Comparison of ENCODE assay signal across 10 mouse cellular contexts in the genomic region with DNA sequence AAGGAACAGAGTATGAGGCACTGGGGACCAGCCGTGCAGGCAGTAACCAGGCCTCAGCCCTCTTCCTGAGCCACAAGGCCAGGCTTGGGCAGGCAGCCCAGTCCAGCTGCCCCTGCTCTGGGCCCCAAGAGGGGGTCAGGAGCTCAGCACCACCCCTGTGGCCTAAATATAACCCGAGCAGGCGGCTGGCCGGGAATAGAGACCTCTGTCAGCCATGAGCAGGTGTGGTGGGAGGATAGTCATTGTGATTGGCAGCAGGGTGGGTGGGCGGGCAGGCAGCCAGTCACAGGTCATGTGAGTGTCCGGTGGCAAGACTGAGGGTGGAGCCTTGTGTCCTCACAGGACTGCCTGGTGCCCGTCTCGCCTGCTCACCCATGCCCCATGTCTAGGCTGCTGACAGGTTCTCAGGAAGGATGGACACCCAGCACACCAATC. TPM values are rescaled to one million over a fixed set of nuclear protein-coding genes. Genes with fewer than 3 reads are reported as not detected.
DNase-seq lines count a peak whose midpoint lies in the region; ATAC-seq lines count a peak whose summit lies in the region.
"Had no signal": no experiment of that assay in that cellular context is flagged by ENCODE, and none has a peak within 500 bp of the region (broad histone marks: within the 10 kb centered on the region; RNA-seq: fewer than 3 reads in every experiment).

No protein-coding gene starts in this region.

- intact Hi-C loops in heart, postnatal 14 days (cut with DNase I): no loop called here

- H3K9ac ChIP-seq in hindbrain, embryonic 16.5 days (ENCODE audit: low read depth, low read length): no peak overlapping the region
- H3K9ac ChIP-seq in limb, embryonic 13.5 days: peak overlapping the region; percentile 51
- H3K9ac ChIP-seq: liver, embryonic 15.5 days had no signal

- H3K4me3 ChIP-seq in hindbrain, embryonic 10.5 days: no peak overlapping the region
- no peak overlapping the region for H3K4me3 ChIP-seq in hindbrain, embryonic 16.5 days (ENCODE audit: low read length)
- H3K4me3 ChIP-seq in limb, embryonic 13.5 days: no peak overlapping the region
- H3K4me3 ChIP-seq: liver, embryonic 15.5 days had no signal

- H3K4me2 ChIP-seq in hindbrain, embryonic 16.5 days (ENCODE audit: low read length): no peak overlapping the region
- no peak overlapping the region for H3K4me2 ChIP-seq in limb, embryonic 13.5 days (replicated peaks)
- H3K4me2 ChIP-seq: liver, embryonic 15.5 days had no signal

- peaks cover 59% of the 10 kb centered on the region for H3K27me3 ChIP-seq in hindbrain, embryonic 10.5 days (ENCODE audit: insufficient read depth, poor library complexity, severe bottlenecking)
- no peaks in the 10 kb centered on the region for H3K27me3 ChIP-seq in hindbrain, embryonic 16.5 days (replicated peaks; ENCODE audit: control insufficient read depth, insufficient read depth, low read length)
- peaks cover 17% of the 10 kb centered on the region for H3K27me3 ChIP-seq in limb, embryonic 13.5 days

- H3K27ac ChIP-seq in hindbrain, embryonic 10.5 days: peak overlapping the region; percentile 66
- H3K27ac ChIP-seq in hindbrain, embryonic 16.5 days (ENCODE audit: low read depth, low read length): no peak overlapping the region
- peak overlapping the region; percentile 61; the same call in 1 of the 2 replicates for H3K27ac ChIP-seq in limb, embryonic 13.5 days
- H3K27ac ChIP-seq: liver, embryonic 15.5 days had no signal

- no peaks in the 10 kb centered on the region for H3K36me3 ChIP-seq in hindbrain, embryonic 10.5 days
- H3K36me3 ChIP-seq in hindbrain, embryonic 16.5 days (ENCODE audit: control insufficient read depth, insufficient read depth, low read length): no peaks in the 10 kb centered on the region
- H3K36me3 ChIP-seq in limb, embryonic 13.5 days: no peaks in the 10 kb centered on the region
- H3K36me3 ChIP-seq: liver, embryonic 15.5 days had no signal

- peak; percentile 28 for DNase-seq in hindbrain, embryonic 10.5 days (ENCODE audit: low spot score)
- peak; percentile 85 for DNase-seq in gastrocnemius, adult 18-20 months (ENCODE audit: low spot score)
- peak; percentile 59 to 70 for DNase-seq in heart, postnatal 14 days
- no peak for DNase-seq in layer of hippocampus, adult 11-12 months (ENCODE audit: low spot score)
- no peak for DNase-seq in cerebellum, adult 18-20 months
- DNase-seq in thymus, postnatal 4 days: no peak

- H3K4me1 ChIP-seq in hindbrain, embryonic 10.5 days (replicated peaks): peaks cover 47% of the 10 kb centered on the region
- H3K4me1 ChIP-seq in hindbrain, embryonic 16.5 days (ENCODE audit: control insufficient read depth, insufficient read depth, low read depth, low read length): no peaks in the 10 kb centered on the region
- peaks cover 31% of the 10 kb centered on the region for H3K4me1 ChIP-seq in limb, embryonic 13.5 days
- H3K4me1 ChIP-seq: liver, embryonic 15.5 days had no signal

- no peak for ATAC-seq in hindbrain, embryonic 16.5 days
- ATAC-seq in limb, embryonic 13.5 days (ENCODE audit: low FRiP score, low read depth): peak; percentile 60
- ATAC-seq: CD4-positive, CD25-positive, alpha-beta regulatory T cell, adult 4 months had no signal

- H3K9me3 ChIP-seq in hindbrain, embryonic 10.5 days: no peaks in the 10 kb centered on the region
- no peaks in the 10 kb centered on the region for H3K9me3 ChIP-seq in hindbrain, embryonic 16.5 days (ENCODE audit: control insufficient read depth, low read length)
- H3K9me3 ChIP-seq in limb, embryonic 13.5 days: no peaks in the 10 kb centered on the region
- H3K9me3 ChIP-seq: liver, embryonic 15.5 days had no signal

- 65% methylated on average over 8 of the region's 8 CpGs for WGBS in hindbrain, embryonic 10.5 days
- 58% methylated on average over 8 of the region's 8 CpGs for WGBS in hindbrain, embryonic 16.5 days
- 57% methylated on average over 8 of the region's 8 CpGs for WGBS in limb, embryonic 13.5 days

RNA-seq across cellular contexts. Expression of gene Tbx1, which starts 13.8 kb away (rescaled TPM):
- 11.3 and 15.3 TPM in 2 replicates for polyA plus RNA-seq in hindbrain, embryonic 10.5 days (2016; fragmentation: Nextera tagmentation; extraction: Ambion mirVana)
- polyA plus RNA-seq in hindbrain, embryonic 16.5 days (2015; fragmentation: Nextera tagmentation; extraction: Ambion mirVana): 0.89 and 0.90 TPM in 2 replicates
- total RNA-seq in gastrocnemius, adult 18-20 months (2021): 10 to 100 TPM in 1 of 2 experiments, 1 to 10 TPM in 1; 9.3 to 20.9 TPM
- total RNA-seq in heart, postnatal 14 days (2021): under 1 TPM; 0.48 to 0.76 TPM
- 5.5 and 6.0 TPM in 2 replicates for polyA plus RNA-seq in limb, embryonic 13.5 days (2015; fragmentation: Nextera tagmentation; extraction: Ambion mirVana)
- polyA plus RNA-seq: CD4-positive, CD25-positive, alpha-beta regulatory T cell, adult 4 months had no signal

RNA-seq across cellular contexts. Expression of gene Gp1bb, which starts 17.9 kb away (rescaled TPM):
- 4.2 and 9.2 TPM in 2 replicates for polyA plus RNA-seq in hindbrain, embryonic 10.5 days (2016; fragmentation: Nextera tagmentation; extraction: Ambion mirVana)
- 9.6 and 9.7 TPM in 2 replicates for polyA plus RNA-seq in hindbrain, embryonic 16.5 days (2015; fragmentation: Nextera tagmentation; extraction: Ambion mirVana)
- total RNA-seq in gastrocnemius, adult 18-20 months (2021): not detected
- total RNA-seq in heart, postnatal 14 days (2021): under 1 TPM in 1 of 2 experiments, not detected in 1; 0.29 TPM
- 2.6 and 3.6 TPM in 2 replicates for polyA plus RNA-seq in limb, embryonic 13.5 days (2015; fragmentation: Nextera tagmentation; extraction: Ambion mirVana)
- polyA plus RNA-seq: CD4-positive, CD25-positive, alpha-beta regulatory T cell, adult 4 months had no signal

RNA-seq across cellular contexts. Expression of gene Gm49601, which starts 21.9 kb away (rescaled TPM):
- polyA plus RNA-seq in hindbrain, embryonic 10.5 days (2016; fragmentation: Nextera tagmentation; extraction: Ambion mirVana): 3.4 and 8.5 TPM in 2 replicates
- polyA plus RNA-seq in hindbrain, embryonic 16.5 days (2015; fragmentation: Nextera tagmentation; extraction: Ambion mirVana): 18.7 and 22.6 TPM in 2 replicates
- total RNA-seq in gastrocnemius, adult 18-20 months (2021): under 1 TPM in 1 of 2 experiments, not detected in 1; 0.47 TPM
- 1 to 10 TPM; 2.8 to 4.0 TPM for total RNA-seq in heart, postnatal 14 days (2021)
- polyA plus RNA-seq in limb, embryonic 13.5 days (2015; fragmentation: Nextera tagmentation; extraction: Ambion mirVana): 5.9 and 6.0 TPM in 2 replicates
- polyA plus RNA-seq: CD4-positive, CD25-positive, alpha-beta regulatory T cell, adult 4 months had no signal

RNA-seq across cellular contexts. Expression of gene Sept5, which starts 25.5 kb away (rescaled TPM):
- polyA plus RNA-seq in hindbrain, embryonic 10.5 days (2016; fragmentation: Nextera tagmentation; extraction: Ambion mirVana): 42.3 and 71.9 TPM in 2 replicates
- polyA plus RNA-seq in hindbrain, embryonic 16.5 days (2015; fragmentation: Nextera tagmentation; extraction: Ambion mirVana): 230 and 249 TPM in 2 replicates
- 1 to 10 TPM; 2.4 to 4.4 TPM for total RNA-seq in gastrocnemius, adult 18-20 months (2021)
- 1 to 10 TPM; 6.7 to 7.6 TPM for total RNA-seq in heart, postnatal 14 days (2021)
- 37.0 and 41.7 TPM in 2 replicates for polyA plus RNA-seq in limb, embryonic 13.5 days (2015; fragmentation: Nextera tagmentation; extraction: Ambion mirVana)

Comparison
In these comparisons a context has a peak if more than half of its experiments do, and no peak if none do; other contexts are left out.
1. DNase-seq: peak in hindbrain, embryonic 10.5 days (single experiment), gastrocnemius, adult 18-20 months (single experiment) and heart, postnatal 14 days (2 of 2); none in layer of hippocampus, adult 11-12 months (single experiment), cerebellum, adult 18-20 months (0 of 2) and thymus, postnatal 4 days (single experiment).